ENCODE assay signal across 10 mouse cellular contexts in the genomic region with DNA sequence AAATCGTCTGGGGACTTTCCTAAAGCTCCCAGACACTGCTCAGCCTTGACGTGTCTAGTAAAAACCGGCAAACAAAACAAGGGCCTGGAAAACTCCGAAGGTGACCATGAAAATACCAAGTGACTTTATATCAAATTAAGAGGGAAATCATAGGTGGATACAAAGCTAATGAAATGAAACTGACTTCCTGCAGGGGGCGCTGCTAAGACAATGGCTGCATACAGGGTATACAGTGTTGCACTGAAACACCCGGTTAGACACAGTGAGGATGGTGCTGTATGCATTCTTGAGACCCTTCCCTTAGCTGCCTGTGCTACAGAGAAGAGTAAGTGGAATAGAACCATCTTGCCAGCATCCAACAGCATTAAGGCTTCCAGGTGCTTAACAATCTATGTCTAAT.
DNase-seq lines count a peak whose midpoint lies in the region; ATAC-seq and TF ChIP-seq lines count a peak whose summit lies in the region.
"Had no signal": no experiment of that assay in that cellular context is flagged by ENCODE, and none has a peak within 500 bp of the region (broad histone marks: within the 10 kb centered on the region; RNA-seq: fewer than 3 reads in every experiment).

No protein-coding gene starts in this region.

- no peak overlapping the region for H3K4me2 ChIP-seq in hindbrain, embryonic 11.5 days (replicated peaks; ENCODE audit: low read depth, low read length)
- H3K4me2 ChIP-seq in midbrain, postnatal 0 days (ENCODE audit: low read depth, low read length, poor library complexity, severe bottlenecking): no peak overlapping the region
- no peak overlapping the region for H3K4me2 ChIP-seq in midbrain, embryonic 15.5 days
- no peak overlapping the region for H3K4me2 ChIP-seq in stomach, postnatal 0 days (replicated peaks; ENCODE audit: low read depth)
- H3K4me2 ChIP-seq: hindbrain, embryonic 15.5 days had no signal

- intact Hi-C loops in left cerebral cortex, postnatal 36 days (cut with DNase I): no loop called here

- TF ChIP-seq CTCF in midbrain, postnatal 0 days (IDR thresholded peaks at IDR 0.05): peak; percentile 44
- TF ChIP-seq CTCF in stomach, postnatal 0 days (IDR thresholded peaks at IDR 0.05; ENCODE audit: low read depth): peak; percentile 57

- no peaks in the 10 kb centered on the region for H3K9me3 ChIP-seq in hindbrain, embryonic 11.5 days (ENCODE audit: control insufficient read depth, low read length)
- H3K9me3 ChIP-seq in hindbrain, embryonic 10.5 days: no peaks in the 10 kb centered on the region
- no peaks in the 10 kb centered on the region for H3K9me3 ChIP-seq in midbrain, postnatal 0 days (ENCODE audit: low read length)
- H3K9me3 ChIP-seq in midbrain, embryonic 15.5 days: no peaks in the 10 kb centered on the region
- no peaks in the 10 kb centered on the region for H3K9me3 ChIP-seq in stomach, postnatal 0 days (ENCODE audit: control insufficient read depth, low read length)
- H3K9me3 ChIP-seq: hindbrain, embryonic 15.5 days had no signal

- no peaks in the 10 kb centered on the region for H3K27me3 ChIP-seq in hindbrain, embryonic 11.5 days (ENCODE audit: control insufficient read depth, insufficient read depth, low read length)
- no peaks in the 10 kb centered on the region for H3K27me3 ChIP-seq in hindbrain, embryonic 10.5 days (ENCODE audit: insufficient read depth, poor library complexity, severe bottlenecking)
- no peaks in the 10 kb centered on the region for H3K27me3 ChIP-seq in midbrain, postnatal 0 days (ENCODE audit: insufficient read depth, low read length)
- H3K27me3 ChIP-seq in midbrain, embryonic 15.5 days (replicated peaks): no peaks in the 10 kb centered on the region
- no peaks in the 10 kb centered on the region for H3K27me3 ChIP-seq in stomach, postnatal 0 days (ENCODE audit: control insufficient read depth, insufficient read depth, low read length)
- H3K27me3 ChIP-seq: hindbrain, embryonic 15.5 days had no signal

- 53% methylated on average over 6 of the region's 6 CpGs for WGBS in hindbrain, embryonic 11.5 days
- 61% methylated on average over 6 of the region's 6 CpGs for WGBS in hindbrain, embryonic 10.5 days
- 61% methylated on average over 6 of the region's 6 CpGs for WGBS in midbrain, postnatal 0 days
- 63% methylated on average over 6 of the region's 6 CpGs for WGBS in midbrain, embryonic 15.5 days
- WGBS in stomach, postnatal 0 days: 53% methylated on average over 6 of the region's 6 CpGs

- no peak for ATAC-seq in hindbrain, embryonic 11.5 days (ENCODE audit: low FRiP score)
- ATAC-seq in midbrain, postnatal 0 days (ENCODE audit: low FRiP score): no peak
- no peak for ATAC-seq in midbrain, embryonic 15.5 days (replicated peaks)
- no peak for ATAC-seq in stomach, postnatal 0 days (ENCODE audit: low FRiP score, low TSS enrichment)

- no peak overlapping the region for H3K27ac ChIP-seq in hindbrain, embryonic 11.5 days (ENCODE audit: low read depth, low read length)
- no peak overlapping the region for H3K27ac ChIP-seq in hindbrain, embryonic 10.5 days
- H3K27ac ChIP-seq in midbrain, postnatal 0 days (ENCODE audit: low read depth, low read length): no peak overlapping the region
- H3K27ac ChIP-seq in midbrain, embryonic 15.5 days: no peak overlapping the region
- H3K27ac ChIP-seq in stomach, postnatal 0 days (replicated peaks): no peak overlapping the region
- H3K27ac ChIP-seq: hindbrain, embryonic 15.5 days had no signal

- H3K4me1 ChIP-seq in hindbrain, embryonic 11.5 days (replicated peaks; ENCODE audit: control insufficient read depth, insufficient read depth, low read length): no peaks in the 10 kb centered on the region
- peaks cover 2% of the 10 kb centered on the region; the same call in 1 of the 2 replicates for H3K4me1 ChIP-seq in hindbrain, embryonic 10.5 days (replicated peaks)
- no peaks in the 10 kb centered on the region for H3K4me1 ChIP-seq in midbrain, postnatal 0 days (ENCODE audit: insufficient read depth, low read length)
- peaks cover 13% of the 10 kb centered on the region; the same call in 1 of the 2 replicates for H3K4me1 ChIP-seq in midbrain, embryonic 15.5 days
- no peaks in the 10 kb centered on the region for H3K4me1 ChIP-seq in stomach, postnatal 0 days (replicated peaks; ENCODE audit: control insufficient read depth, insufficient read depth)

- H3K4me3 ChIP-seq in hindbrain, embryonic 11.5 days (ENCODE audit: low read depth, low read length): no peak overlapping the region
- H3K4me3 ChIP-seq in hindbrain, embryonic 10.5 days: no peak overlapping the region
- no peak overlapping the region for H3K4me3 ChIP-seq in midbrain, postnatal 0 days (ENCODE audit: low read depth, low read length)
- H3K4me3 ChIP-seq in midbrain, embryonic 15.5 days: no peak overlapping the region
- H3K4me3 ChIP-seq in stomach, postnatal 0 days (ENCODE audit: low read depth, low read length): no peak overlapping the region
- H3K4me3 ChIP-seq: hindbrain, embryonic 15.5 days had no signal

- DNase-seq in hindbrain, embryonic 11.5 days (ENCODE audit: low spot score): peak; percentile 19
- DNase-seq in hindbrain, embryonic 10.5 days (ENCODE audit: low spot score): no peak
- DNase-seq in midbrain, postnatal 0 days (ENCODE audit: low spot score): no peak
- DNase-seq in c-Kit-positive CD71-negative TER-119-negative erythroid progenitor cells, embryonic 14.5 days (ENCODE audit: low read depth): peak; percentile 3
- DNase-seq in stomach, postnatal 0 days (ENCODE audit: low spot score): peak; percentile 18
- no peak for DNase-seq in left cerebral cortex, postnatal 36 days (ENCODE audit: low spot score in 2 of 2)
- DNase-seq: midbrain, embryonic 14.5 days; thymus, postnatal 25 days had no signal

- no peak for TF ChIP-seq EP300 in stomach, postnatal 0 days (optimal IDR thresholded peaks at IDR 0.05)

- no peaks in the 10 kb centered on the region for H3K36me3 ChIP-seq in hindbrain, embryonic 11.5 days (ENCODE audit: control insufficient read depth, insufficient read depth, low read length)
- no peaks in the 10 kb centered on the region for H3K36me3 ChIP-seq in hindbrain, embryonic 10.5 days
- H3K36me3 ChIP-seq in midbrain, postnatal 0 days (ENCODE audit: insufficient read depth, low read length): no peaks in the 10 kb centered on the region
- H3K36me3 ChIP-seq in midbrain, embryonic 15.5 days (replicated peaks): no peaks in the 10 kb centered on the region
- H3K36me3 ChIP-seq in stomach, postnatal 0 days (ENCODE audit: control insufficient read depth, insufficient read depth, low read length): no peaks in the 10 kb centered on the region
- H3K36me3 ChIP-seq: hindbrain, embryonic 15.5 days had no signal

- no peak overlapping the region for H3K9ac ChIP-seq in hindbrain, embryonic 11.5 days (ENCODE audit: low read depth, low read length)
- H3K9ac ChIP-seq in midbrain, postnatal 0 days (replicated peaks; ENCODE audit: low read length, poor library complexity, severe bottlenecking): no peak overlapping the region
- H3K9ac ChIP-seq in midbrain, embryonic 15.5 days: no peak overlapping the region
- H3K9ac ChIP-seq in stomach, postnatal 0 days (ENCODE audit: low read length): no peak overlapping the region
- H3K9ac ChIP-seq: hindbrain, embryonic 15.5 days had no signal

Comparison
In these comparisons a context has a peak if more than half of its experiments do, and no peak if none do; other contexts are left out.
1. DNase-seq: peak in hindbrain, embryonic 11.5 days (single experiment), c-Kit-positive CD71-negative TER-119-negative erythroid progenitor cells, embryonic 14.5 days (single experiment) and stomach, postnatal 0 days (single experiment); none in hindbrain, embryonic 10.5 days (single experiment), midbrain, postnatal 0 days (single experiment) and left cerebral cortex, postnatal 36 days (0 of 2).